Mouse (Mus musculus) right cerebral cortex, postnatal 25 days (tissue): ENCODE results near the gene Gpr179.
"Not testable (repeated sequence)": the region's sequence is repeated elsewhere in the genome, so short reads cannot be mapped to it uniquely, and the experiment has no call there.

ENCODE experiments used
- DNase-seq: peaks from one replicate; pipeline ENCODE4 v3.0.0; 2022

Gene Gpr179

GRCm38 (mm10) chr11:97315504-97316503, 36.1 kb downstream of the Gpr179 start, which contains the start of gene Mrpl45:
TSS of gene Mrpl45 (plus strand) at chr11:97315716.
- peak; percentile 99 for DNase-seq

- no peak for DNase-seq
These were observed 37.0 kb downstream of the Gpr179 start for GRCm38 (mm10) chr11:97314751-97315503.

GRCm38 (mm10) chr11:97314110-97314509, 37.8 kb downstream of the Gpr179 start:
- no peak for DNase-seq

GRCm38 (mm10) chr11:97312871-97313270, 39.0 kb downstream of the Gpr179 start:
- not testable (repeated sequence) for DNase-seq

GRCm38 (mm10) chr11:97310895-97311631, 40.8 kb downstream of the Gpr179 start:
- no peak for DNase-seq

- peak; percentile 62 for DNase-seq
These were observed 41.8 kb downstream of the Gpr179 start for GRCm38 (mm10) chr11:97309911-97310571.

- peak; percentile 21 for DNase-seq
These were observed 42.4 kb downstream of the Gpr179 start for GRCm38 (mm10) chr11:97309451-97309836.

GRCm38 (mm10) chr11:97308806-97309450, 42.9 kb downstream of the Gpr179 start:
- no peak for DNase-seq

- DNase-seq, result no peak
These were observed 44.4 kb downstream of the Gpr179 start for GRCm38 (mm10) chr11:97307294-97308069.

GRCm38 (mm10) chr11:97304631-97305030, 47.2 kb downstream of the Gpr179 start:
- no peak for DNase-seq

GRCm38 (mm10) chr11:97302231-97302781, 49.6 kb downstream of the Gpr179 start:
- DNase-seq, result no peak

GRCm38 (mm10) chr11:97301406-97301805, 50.5 kb downstream of the Gpr179 start:
- no peak for DNase-seq

- no peak for DNase-seq
These were observed 51.9 kb downstream of the Gpr179 start for GRCm38 (mm10) chr11:97299939-97300338.

GRCm38 (mm10) chr11:97296542-97296941, 55.3 kb downstream of the Gpr179 start:
- no peak for DNase-seq

- DNase-seq, result no peak
These were observed 59.1 kb downstream of the Gpr179 start for GRCm38 (mm10) chr11:97292731-97293130.

GRCm38 (mm10) chr11:97289276-97290230, 62.3 kb downstream of the Gpr179 start:
- DNase-seq, result no peak

GRCm38 (mm10) chr11:97287643-97288042, 64.2 kb downstream of the Gpr179 start:
- DNase-seq, result no peak

GRCm38 (mm10) chr11:97286973-97287372, 64.9 kb downstream of the Gpr179 start:
- DNase-seq, result no peak
